Mouse (Mus musculus) heart, embryonic 15.5 days (tissue): ENCODE results near the gene Maff. TPM values are rescaled to one million over a fixed set of nuclear protein-coding genes. Genes with fewer than 3 reads are reported as not detected.

Experiments
- ATAC-seq: fragments of 200-750 bp; cut with Nextera tagmentation; replicated peaks from 2 replicates; pipeline ENCODE4 v1.8.0; 2017; ENCODE audit warnings: low read depth, moderate TSS enrichment; ENCODE audit not compliant: insufficient number of reproducible peaks, insufficient read depth, low FRiP score
- H3K27ac ChIP-seq: fragments of 300-500 bp; sonication (generic); 2 replicates; pipeline ENCODE4 v1.5.1; 2015; ENCODE audit warnings: mild to moderate bottlenecking, inconsistent platforms
- H3K27me3 ChIP-seq: fragments of 300-500 bp; sonication (generic); 2 replicates; pipeline ENCODE4 v1.6.1; 2015; ENCODE audit warnings: inconsistent platforms
- H3K36me3 ChIP-seq: fragments of 300-500 bp; sonication (generic); 2 replicates; pipeline ENCODE4 v1.6.1; 2015; ENCODE audit warnings: mild to moderate bottlenecking, inconsistent platforms
- H3K4me1 ChIP-seq: fragments of 300-500 bp; sonication (generic); replicated peaks from 2 replicates; pipeline ENCODE4 v1.6.1; 2015; ENCODE audit warnings: inconsistent platforms
- H3K4me2 ChIP-seq: fragments of 300-500 bp; sonication (generic); 2 replicates; pipeline ENCODE4 v1.6.1; 2015; ENCODE audit warnings: inconsistent platforms, mild to moderate bottlenecking, moderate library complexity
- H3K4me3 ChIP-seq: fragments of 300-500 bp; sonication (generic); 2 replicates; pipeline ENCODE4 v1.5.1; 2015; ENCODE audit warnings: mild to moderate bottlenecking, inconsistent platforms
- H3K9ac ChIP-seq: fragments of 300-500 bp; sonication (generic); 2 replicates; pipeline ENCODE4 v1.6.1; 2015; ENCODE audit warnings: mild to moderate bottlenecking, inconsistent platforms
- H3K9me3 ChIP-seq: fragments of 300-500 bp; sonication (generic); replicated peaks from 2 replicates; pipeline ENCODE4 v1.6.1; 2016; ENCODE audit warnings: inconsistent platforms
- WGBS: fragments of 180-500 bp; shearing (Covaris S2); methylation state at CpG from one replicate; pipeline ENCODE4 v1.1.7; 2015; ENCODE audit warnings: mixed read lengths; 5-methylcytosine and 5-hydroxymethylcytosine counted together
- polyA plus RNA-seq: library from polyadenylated mRNA; unstranded; fragments of >200 nt; fragmentation: Nextera tagmentation; extraction: Ambion mirVana; gene quantifications from 2 replicates; pipeline ENCODE4 v1.2.1, GENCODE M21; 2015

Maff gene
- polyA plus RNA-seq, 1 experiment from 2014 or later, result 3.8 TPM

DNA sequence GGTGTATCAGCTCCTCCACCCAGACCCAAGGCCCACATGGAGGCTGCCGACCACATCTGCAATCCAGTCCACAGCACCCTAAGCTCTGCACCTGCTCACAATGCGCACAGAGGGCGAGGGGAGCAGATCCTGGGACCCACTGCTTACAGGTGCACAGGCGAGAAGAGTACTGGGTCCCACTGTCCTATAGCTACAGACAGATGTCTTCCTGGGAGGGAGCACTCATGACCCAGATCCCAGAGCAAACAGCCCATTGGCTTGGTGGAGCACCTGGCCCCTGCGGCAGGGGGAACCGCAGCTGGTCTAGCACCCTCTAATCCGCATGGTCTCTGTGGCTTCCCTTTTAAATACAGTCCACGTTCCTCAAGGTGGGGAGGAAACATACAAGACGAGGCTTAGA, 35.2 kb downstream of the Maff start:
- peak overlapping the region; percentile 53; the same call in 1 of the 2 replicates for H3K4me2 ChIP-seq
- peaks cover 59% of the 10 kb centered on the region for H3K4me1 ChIP-seq
- no peak overlapping the region for H3K4me3 ChIP-seq
- no peaks in the 10 kb centered on the region for H3K9me3 ChIP-seq
- no peak for ATAC-seq
- H3K27me3 ChIP-seq, result no peaks in the 10 kb centered on the region
- H3K27ac ChIP-seq, result peak overlapping the region; percentile 90
- WGBS, result 76% methylated on average over 9 of the region's 9 CpGs
- peaks cover 12% of the 10 kb centered on the region; the same call in 1 of the 2 replicates for H3K36me3 ChIP-seq
- H3K9ac ChIP-seq, result no peak overlapping the region

DNA sequence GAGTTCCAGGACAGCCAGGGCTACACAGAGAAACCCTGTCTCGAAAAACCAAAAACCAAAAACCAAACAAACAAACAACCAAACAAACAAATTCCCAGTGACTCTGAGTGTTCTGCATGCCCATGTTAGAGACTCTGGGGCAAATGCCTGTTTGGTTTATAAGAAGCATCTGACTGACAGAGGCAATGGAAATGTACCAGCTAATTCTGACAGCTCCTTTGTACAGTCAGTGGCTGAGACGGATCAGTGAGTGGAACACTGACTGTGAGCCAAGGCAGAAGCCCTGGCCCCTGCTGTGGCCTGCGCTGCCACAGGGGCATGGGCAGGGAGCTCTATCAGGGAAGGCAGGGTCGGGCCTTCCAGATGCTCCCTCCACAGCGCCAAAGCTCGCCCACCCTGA, 40.7 kb downstream of the Maff start:
- Histone ChIP-seq H3K27ac (peak overlapping the region; percentile 71), H3K4me1 (peaks cover 68% of the 10 kb centered on the region), H3K27me3 (no peaks in the 10 kb centered on the region), H3K4me3 (no peak overlapping the region), H3K4me2 (no peak overlapping the region), H3K36me3 (no peaks in the 10 kb centered on the region; the same call in 1 of the 2 replicates), H3K9ac (no peak overlapping the region), H3K9me3 (no peaks in the 10 kb centered on the region)
- 51% methylated on average over 6 of the region's 6 CpGs for WGBS
- no peak; the same call in 1 of the 2 replicates for ATAC-seq

DNA sequence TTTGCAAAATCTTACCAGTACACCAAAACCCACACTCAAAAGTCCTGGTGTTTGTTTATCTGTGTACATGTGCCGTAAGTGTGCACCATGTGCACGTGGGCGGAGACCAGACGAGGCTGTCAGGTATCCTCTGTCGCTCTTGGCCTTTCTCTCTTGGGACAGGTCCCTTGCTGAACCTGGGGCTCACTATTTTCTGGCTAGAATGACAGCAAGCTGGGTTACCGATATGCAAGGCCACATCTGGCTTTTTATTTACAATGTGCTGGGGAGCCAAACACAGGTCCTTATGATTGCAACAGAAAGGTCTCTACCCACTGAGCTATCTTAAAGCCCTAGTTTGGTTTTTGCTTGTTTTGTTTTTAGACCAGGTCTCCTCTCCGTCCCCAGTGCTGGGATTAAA, 41.2 kb downstream of the Maff start:
- Histone ChIP-seq H3K9ac (no peak overlapping the region), H3K9me3 (no peaks in the 10 kb centered on the region), H3K4me2 (no peak overlapping the region), H3K36me3 (no peaks in the 10 kb centered on the region; the same call in 1 of the 2 replicates), H3K4me3 (no peak overlapping the region), H3K27ac (peak overlapping the region; percentile 71), H3K4me1 (peaks cover 68% of the 10 kb centered on the region), H3K27me3 (no peaks in the 10 kb centered on the region)
- WGBS, result 77% methylated on average over 7 of the region's 7 CpGs
- ATAC-seq, result no peak

DNA sequence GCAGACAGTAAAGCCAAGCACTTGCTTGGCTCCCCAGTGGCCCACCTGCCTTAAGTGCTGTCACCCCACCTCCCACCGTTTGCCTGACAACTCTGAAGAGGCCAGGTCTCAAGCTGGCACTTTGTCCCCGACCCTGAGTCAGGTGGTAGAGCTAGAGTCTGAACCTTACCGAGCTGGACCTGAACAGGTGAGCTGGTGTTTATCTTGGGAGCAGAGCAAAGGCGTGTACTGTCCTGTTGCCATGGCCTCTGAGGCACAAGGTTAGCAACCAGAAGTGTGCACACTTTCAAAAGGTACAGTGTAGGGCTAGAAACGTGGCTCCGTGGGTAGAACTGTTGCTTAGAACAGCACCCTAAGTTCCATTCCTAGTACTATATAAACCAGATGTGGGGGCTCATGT, 41.8 kb downstream of the Maff start:
- Histone ChIP-seq H3K4me2 (no peak overlapping the region), H3K9ac (no peak overlapping the region), H3K4me1 (peaks cover 70% of the 10 kb centered on the region), H3K36me3 (no peaks in the 10 kb centered on the region; the same call in 1 of the 2 replicates), H3K4me3 (no peak overlapping the region), H3K27ac (peak overlapping the region; percentile 4; the same call in 1 of the 2 replicates), H3K9me3 (no peaks in the 10 kb centered on the region), H3K27me3 (no peaks in the 10 kb centered on the region)
- no peak for ATAC-seq
- WGBS, result 62% methylated on average over 6 of the region's 6 CpGs

DNA sequence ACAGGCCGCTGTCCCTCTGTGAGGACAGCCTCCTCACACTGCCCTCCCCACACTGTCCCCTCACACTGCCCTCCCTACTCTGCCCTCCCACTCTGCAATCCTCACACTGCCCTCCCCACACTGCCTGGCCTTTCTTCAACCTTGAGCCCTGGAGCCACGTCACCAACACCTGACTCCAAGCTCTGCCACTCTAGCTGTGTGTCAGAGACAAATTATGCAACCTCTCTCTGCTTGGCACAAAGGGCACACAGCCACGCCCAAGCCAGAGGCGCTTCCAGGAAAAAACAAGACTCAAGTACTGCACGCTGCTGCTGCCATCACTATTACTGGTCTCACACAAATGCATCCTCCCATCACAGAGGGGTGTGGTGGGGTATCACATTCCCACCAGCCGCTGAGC, 44.0 kb downstream of the Maff start:
- Histone ChIP-seq H3K9ac (no peak overlapping the region), H3K36me3 (no peaks in the 10 kb centered on the region; the same call in 1 of the 2 replicates), H3K27me3 (no peaks in the 10 kb centered on the region), H3K4me2 (no peak overlapping the region), H3K27ac (peak overlapping the region; percentile 93), H3K9me3 (no peaks in the 10 kb centered on the region), H3K4me3 (no peak overlapping the region), H3K4me1 (peaks cover 93% of the 10 kb centered on the region)
- 65% methylated on average over 6 of the region's 6 CpGs for WGBS
- ATAC-seq, result no peak

DNA sequence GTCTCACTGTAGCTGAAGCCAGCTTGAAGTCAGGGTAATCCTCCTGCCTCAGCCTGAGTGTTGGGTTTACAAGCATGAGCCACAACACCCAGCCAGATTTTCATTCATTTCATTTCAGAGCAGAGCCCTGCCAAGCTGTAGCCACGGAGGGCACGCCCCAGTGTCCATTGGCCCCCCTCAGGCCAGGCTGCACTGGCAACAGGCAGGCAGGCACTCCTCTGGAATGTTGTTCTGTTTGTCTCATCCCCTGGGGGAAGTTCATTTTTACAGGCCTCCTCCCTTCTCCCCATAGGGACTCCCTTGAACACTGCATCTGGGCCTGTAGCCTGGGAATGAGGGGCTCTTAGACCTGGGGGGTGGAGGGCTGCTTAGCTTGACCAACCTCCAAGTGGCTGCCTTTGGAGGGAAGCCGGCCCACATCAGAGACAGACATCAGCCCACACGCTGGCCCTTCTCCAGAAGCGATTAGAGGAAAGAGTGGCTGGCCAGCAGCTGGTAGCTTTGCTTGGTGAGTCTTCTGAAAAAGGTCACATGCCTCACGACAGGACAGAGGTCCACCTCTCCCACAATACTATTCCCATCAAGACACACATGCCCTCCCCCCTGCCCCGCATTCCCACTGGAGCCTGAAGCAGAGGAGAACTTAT, 45.1 kb downstream of the Maff start:
- Histone ChIP-seq H3K4me2 (peak overlapping the region; percentile 42), H3K9ac (no peak overlapping the region; the same call in 1 of the 2 replicates)
- ATAC-seq, result peak; percentile 88

DNA sequence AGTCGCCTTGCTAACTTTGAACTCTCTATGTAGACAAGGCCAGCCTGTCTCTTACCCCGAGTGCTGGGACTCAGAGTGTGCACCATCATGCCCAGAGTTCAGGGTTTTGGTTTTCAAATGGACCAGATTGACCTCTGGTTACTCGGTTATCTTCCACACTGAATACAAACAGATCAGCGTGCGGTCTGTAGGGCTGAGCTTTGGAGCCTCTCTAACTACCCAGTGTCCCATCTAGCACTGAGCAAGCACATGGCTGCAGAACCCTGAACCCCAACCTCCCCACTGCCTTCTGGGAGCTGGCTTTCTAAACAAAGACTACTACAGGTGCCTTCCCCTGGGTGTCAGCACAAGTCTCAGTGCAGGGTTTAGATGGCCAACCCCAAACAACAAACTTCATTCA, 46.1 kb downstream of the Maff start:
- H3K4me2 ChIP-seq, result no peak overlapping the region
- ATAC-seq, result no peak
- 69% methylated on average over 5 of the region's 5 CpGs for WGBS
- H3K4me3 ChIP-seq, result no peak overlapping the region
- no peak overlapping the region for H3K9ac ChIP-seq
- peaks cover 98% of the 10 kb centered on the region for H3K4me1 ChIP-seq
- 0 out of 2 replicates have a peak, but pooled peaks cover 7% of the 10 kb centered on the region for H3K36me3 ChIP-seq
- H3K9me3 ChIP-seq, result no peaks in the 10 kb centered on the region
- H3K27ac ChIP-seq, result peak overlapping the region; percentile 93
- H3K27me3 ChIP-seq, result no peaks in the 10 kb centered on the region

More for the DNA sequence above, 45.1 kb downstream of the Maff start:
- H3K36me3 ChIP-seq, result no peaks in the 10 kb centered on the region
- H3K9me3 ChIP-seq, result no peaks in the 10 kb centered on the region
- 10% methylated on average over 7 of the region's 7 CpGs for WGBS
- H3K4me3 ChIP-seq, result no peak overlapping the region
- H3K4me1 ChIP-seq, result peaks cover 97% of the 10 kb centered on the region
- H3K27me3 ChIP-seq, result no peaks in the 10 kb centered on the region
- peak overlapping the region; percentile 93 for H3K27ac ChIP-seq

DNA sequence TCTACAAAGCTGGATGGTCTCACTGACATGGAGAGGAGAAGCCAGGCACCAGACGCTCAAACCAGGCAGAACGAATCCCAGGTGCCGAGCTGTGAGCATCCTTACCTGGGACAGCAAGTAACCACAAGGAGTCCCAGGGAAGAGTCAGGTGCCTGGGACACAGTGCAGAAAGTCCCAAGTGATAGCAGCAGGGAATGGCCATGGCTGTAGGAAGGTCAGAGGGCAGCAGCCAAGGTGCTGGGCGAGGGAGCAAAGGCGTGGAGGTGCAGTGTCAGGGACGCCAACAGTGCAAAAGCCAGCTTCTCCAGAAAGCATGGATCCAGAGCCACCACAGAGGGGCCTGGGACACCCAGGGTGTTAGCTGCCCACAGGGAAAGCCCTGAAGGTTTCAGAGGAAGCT, 46.7 kb downstream of the Maff start:
- Histone ChIP-seq H3K9me3 (no peaks in the 10 kb centered on the region), H3K4me1 (peaks cover 95% of the 10 kb centered on the region), H3K4me3 (no peak overlapping the region), H3K4me2 (no peak overlapping the region), H3K27me3 (no peaks in the 10 kb centered on the region), H3K36me3 (0 out of 2 replicates have a peak, but pooled peaks cover 8% of the 10 kb centered on the region), H3K9ac (no peak overlapping the region; the same call in 1 of the 2 replicates), H3K27ac (peak overlapping the region; percentile 93)
- ATAC-seq, result no peak
- 81% methylated on average over 6 of the region's 6 CpGs for WGBS

DNA sequence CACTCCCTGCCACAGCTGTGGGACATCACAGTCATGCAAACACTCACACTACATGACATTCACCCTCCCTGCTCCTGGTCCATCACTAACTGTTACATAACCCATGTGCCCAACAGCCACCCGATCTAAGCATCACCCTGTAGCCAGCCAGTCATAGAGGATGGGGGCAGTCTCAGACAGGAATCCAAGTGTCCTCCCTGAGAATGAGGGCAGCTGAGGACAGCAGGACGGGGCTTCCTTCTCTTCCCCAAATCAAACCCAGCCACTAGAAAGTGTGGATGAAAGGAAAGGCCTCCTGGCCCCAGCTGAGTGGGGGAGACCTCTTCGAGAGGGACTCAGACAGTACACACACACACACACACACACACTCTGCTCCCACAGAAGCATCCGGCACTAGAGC, 48.4 kb downstream of the Maff start:
- H3K36me3 ChIP-seq, result 0 out of 2 replicates have a peak, but pooled peaks cover 8% of the 10 kb centered on the region
- H3K27ac ChIP-seq, result no peak overlapping the region
- H3K4me1 ChIP-seq, result peaks cover 94% of the 10 kb centered on the region
- H3K4me3 ChIP-seq, result no peak overlapping the region
- 0 out of 2 replicates have a peak overlapping the region, but pooled peaks have one; percentile 2 for H3K9ac ChIP-seq
- no peaks in the 10 kb centered on the region for H3K27me3 ChIP-seq
- H3K4me2 ChIP-seq, result peak overlapping the region; percentile 28
- no peaks in the 10 kb centered on the region for H3K9me3 ChIP-seq
- WGBS, result 53% methylated on average over 4 of the region's 4 CpGs
- no peak for ATAC-seq

DNA sequence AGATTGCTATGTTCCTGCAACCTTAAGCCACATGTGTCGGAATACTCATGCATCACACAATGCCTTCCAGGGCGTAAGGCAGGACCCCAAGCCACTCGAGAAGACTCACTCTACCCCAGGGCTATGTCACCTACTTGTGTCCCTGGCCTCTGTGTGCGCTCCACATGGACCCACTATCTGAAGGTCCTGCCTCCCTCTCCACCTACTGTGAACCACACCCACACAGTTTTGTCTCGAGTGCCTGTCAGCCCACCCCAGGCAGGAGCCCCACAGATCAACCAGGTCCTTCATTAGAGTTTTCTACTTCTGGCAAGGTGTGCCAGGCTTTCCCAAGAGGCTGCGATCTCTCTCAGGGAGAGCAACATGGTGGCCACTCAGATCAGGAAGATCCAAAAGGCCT, 48.9 kb downstream of the Maff start:
- no peak for ATAC-seq
- Histone ChIP-seq H3K27ac (0 out of 2 replicates have a peak overlapping the region, but pooled peaks have one; percentile 16), H3K9me3 (no peaks in the 10 kb centered on the region), H3K27me3 (no peaks in the 10 kb centered on the region), H3K4me1 (peaks cover 94% of the 10 kb centered on the region), H3K4me2 (peak overlapping the region; percentile 28), H3K9ac (0 out of 2 replicates have a peak overlapping the region, but pooled peaks have one; percentile 19), H3K4me3 (no peak overlapping the region), H3K36me3 (0 out of 2 replicates have a peak, but pooled peaks cover 8% of the 10 kb centered on the region)
- 64% methylated on average over 6 of the region's 6 CpGs for WGBS

DNA sequence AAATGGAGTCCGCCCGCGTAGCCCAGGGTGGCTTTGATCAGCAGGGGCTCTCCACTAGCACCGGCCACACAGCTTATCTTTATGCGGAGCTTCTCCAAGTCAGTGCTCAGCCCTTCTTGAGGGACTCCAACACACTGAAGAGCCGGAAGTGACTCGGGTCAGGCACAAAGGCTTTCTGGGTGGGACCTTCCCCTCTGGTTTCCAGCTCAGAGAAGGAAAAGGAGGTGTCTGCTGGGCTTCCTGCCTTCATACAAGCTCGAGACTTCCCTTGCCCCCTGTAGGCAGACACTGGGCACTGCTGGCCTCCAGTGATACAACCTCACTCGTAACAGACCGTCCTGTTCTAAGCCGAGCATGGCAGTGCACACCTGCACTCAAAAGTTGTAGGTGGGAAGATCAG, 50.3 kb downstream of the Maff start:
- Histone ChIP-seq H3K27me3 (no peaks in the 10 kb centered on the region), H3K4me2 (peak overlapping the region; percentile 22; the same call in 1 of the 2 replicates), H3K9me3 (no peaks in the 10 kb centered on the region), H3K9ac (no peak overlapping the region), H3K4me1 (peaks cover 94% of the 10 kb centered on the region), H3K27ac (peak overlapping the region; percentile 63), H3K36me3 (0 out of 2 replicates have a peak, but pooled peaks cover 8% of the 10 kb centered on the region), H3K4me3 (peak overlapping the region; percentile 18)
- WGBS, result 71% methylated on average over 11 of the region's 11 CpGs
- ATAC-seq, result no peak
